Mouse (Mus musculus) T-cell, adult 2 months (primary cell): Measurements from ENCODE around the gene Zfp319.

ENCODE experiments used
- DNase-seq: peaks from one replicate; pipeline ENCODE4 v3.0.0; 2022; ENCODE audit warnings: low spot score

The Zfp319 gene

GRCm38 (mm10) chr8:95310342-95310970, 21.3 kb downstream of the Zfp319 start, which contains the start of gene Tepp:
Gene Tepp, plus strand, starts transcription at chr8:95310566.
- no peak for DNase-seq

- DNase-seq: no peak
Measured at GRCm38 (mm10) chr8:95306431-95306830, 25.3 kb downstream of the Zfp319 start, which contains the start of gene Cngb1. Gene Cngb1, minus strand, starts transcription at chr8:95306585.

DNA sequence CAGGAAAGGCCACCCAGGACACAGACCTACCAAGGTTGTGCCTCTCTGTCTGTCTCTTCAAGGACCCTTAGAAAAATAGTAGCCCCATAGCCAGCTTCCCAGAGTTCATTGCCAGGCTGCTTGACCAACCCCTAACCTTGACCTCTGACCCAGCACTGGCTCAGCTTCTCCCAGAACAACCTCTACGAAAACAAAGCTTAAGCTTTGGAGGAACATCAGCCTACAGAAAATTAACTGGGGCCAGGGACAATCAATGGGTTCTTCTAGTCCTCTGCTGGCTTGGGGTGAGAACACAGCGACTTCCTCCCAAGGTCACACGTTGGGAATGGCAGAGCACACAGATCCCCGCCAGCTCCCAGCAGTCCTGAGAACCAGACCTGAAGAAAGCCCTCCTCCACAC, 26.2 kb downstream of the Zfp319 start:
- DNase-seq: no peak

GRCm38 (mm10) chr8:95302410-95302809, 29.3 kb downstream of the Zfp319 start:
- DNase-seq: peak; percentile 28

DNA sequence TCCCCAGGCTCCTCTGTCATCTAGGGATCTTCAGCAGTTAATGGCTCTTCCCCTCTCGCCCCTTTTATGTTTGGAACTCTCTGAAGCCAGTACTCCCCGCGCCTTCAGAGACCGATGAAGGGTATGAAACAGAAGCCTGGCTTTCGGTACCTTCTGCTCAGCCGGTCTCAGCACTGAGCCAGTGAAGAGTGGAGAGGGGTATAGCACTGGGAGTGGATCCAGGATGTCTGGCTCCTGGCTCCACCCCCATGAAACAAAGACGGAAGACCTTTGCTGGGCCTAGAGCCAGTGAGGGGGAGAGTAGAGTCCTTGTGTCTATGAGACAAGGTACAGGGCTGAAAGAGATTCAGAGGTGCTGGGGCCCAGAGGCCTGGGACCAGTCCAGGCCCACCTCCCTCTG, 37.9 kb downstream of the Zfp319 start:
- DNase-seq: no peak

DNA sequence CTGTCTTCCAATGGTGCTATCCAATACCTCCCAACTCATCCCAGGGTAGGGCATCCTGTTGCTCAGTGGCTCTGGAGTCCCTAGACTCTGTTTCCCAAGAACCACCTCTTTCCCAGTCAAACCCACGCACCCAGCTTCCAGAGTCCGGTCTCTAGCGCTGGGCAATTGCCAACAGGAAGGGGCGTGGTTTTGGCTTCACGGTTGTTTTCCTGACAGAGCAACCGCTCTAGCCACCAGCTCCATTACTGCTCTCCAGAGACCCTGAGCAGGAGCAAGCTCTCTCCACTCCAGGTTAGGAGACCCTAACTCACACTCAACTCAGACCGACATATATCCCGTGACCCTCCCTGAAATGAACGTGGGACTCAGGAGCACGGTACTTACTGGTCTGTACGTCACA, 38.6 kb downstream of the Zfp319 start:
- no peak for DNase-seq

DNA sequence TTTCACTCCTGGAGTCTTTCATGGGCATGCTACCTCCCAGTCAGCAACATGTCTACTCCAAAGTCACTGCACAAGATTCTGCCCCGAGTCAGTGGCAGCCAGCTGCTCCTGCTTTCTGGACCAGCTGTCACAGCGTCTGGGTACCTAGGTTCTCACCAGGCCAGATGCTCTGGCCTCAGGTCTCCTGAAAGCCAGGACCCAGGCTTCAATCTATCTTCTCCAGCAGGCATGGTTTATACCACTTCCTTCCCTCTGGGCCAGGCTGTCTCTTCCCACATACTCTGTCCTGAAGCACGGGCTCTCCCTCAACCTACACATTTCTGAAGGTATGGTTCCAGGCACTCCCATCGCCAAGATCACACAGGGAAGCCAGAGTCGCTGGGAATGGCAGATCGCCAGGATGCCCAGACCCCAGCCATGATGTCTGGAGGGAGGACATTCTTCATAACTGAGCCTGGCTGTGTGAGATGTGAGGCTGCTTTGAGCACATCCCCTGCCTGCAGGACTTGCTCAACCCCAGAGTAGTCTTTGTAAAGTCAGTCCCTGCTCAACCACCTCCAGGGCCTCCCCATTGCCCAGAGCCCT, 42.6 kb downstream of the Zfp319 start:
- DNase-seq: no peak

GRCm38 (mm10) chr8:95281493-95281892, 50.3 kb downstream of the Zfp319 start:
- DNase-seq: no peak
